Mouse (Mus musculus) CH12.LX (cell line): ENCODE data around the gene Brd4. TPM values are rescaled to one million over a fixed set of nuclear protein-coding genes. Genes with fewer than 3 reads are reported as not detected.
A peak's percentile ranks its signal among the peaks of the same experiment; 100 is the strongest.

Source experiments
- DNase-seq: peaks from one replicate; pipeline ENCODE4 v3.0.0-alpha.2; 2013; ENCODE audit errors: extremely low read depth
- H3K27ac ChIP-seq: 2 replicates; pipeline ENCODE4 v1.5.1; 2012; ENCODE audit warnings: low read depth, mild to moderate bottlenecking, control low read depth, moderate library complexity; ENCODE audit not compliant: insufficient read depth
- H3K27me3 ChIP-seq: replicated peaks from 2 replicates; pipeline ENCODE3; 2012; ENCODE audit warnings: inconsistent platforms
- H3K36me3 ChIP-seq, 2 experiments: replicated peaks in 1 of 2; 2 replicates each; pipeline versions ENCODE3 to v1.6.1; 2012; ENCODE audit warnings: inconsistent platforms in 1 of 2, low read length in 1 of 2, mild to moderate bottlenecking in 1 of 2, mixed read lengths in 1 of 2, moderate library complexity in 1 of 2; ENCODE audit not compliant: control insufficient read depth in 1 of 2, insufficient read depth in 1 of 2
- H3K4me1 ChIP-seq, 2 experiments: 2 replicates each; pipeline ENCODE4 v1.6.1; 2012; ENCODE audit warnings: inconsistent platforms in 1 of 2, moderate library complexity in 1 of 2; ENCODE audit not compliant: insufficient read depth in 2 of 2, control insufficient read depth in 1 of 2
- H3K4me2 ChIP-seq: 2 replicates; pipeline ENCODE4 v1.6.1; 2012; ENCODE audit warnings: low read depth, mild to moderate bottlenecking, control low read depth; ENCODE audit not compliant: poor library complexity, insufficient read depth, severe bottlenecking
- H3K4me3 ChIP-seq, 3 experiments: fragments of 150-350 bp in 1 of 3; sonication (generic) in 1 of 3; replicated peaks in 1 of 3; 2 replicates each; pipeline versions ENCODE3 to v1.5.1; 2011 to 2012; ENCODE audit warnings: low read depth in 2 of 3, low read length in 2 of 3, mild to moderate bottlenecking in 2 of 3, moderate library complexity in 2 of 3, control low read depth in 1 of 3, improper control_type of control experiment in 1 of 3, inconsistent platforms in 1 of 3, mixed read lengths in 1 of 3; ENCODE audit not compliant: poor library complexity in 1 of 3
- H3K79me2 ChIP-seq: replicated peaks from 2 replicates; pipeline ENCODE4 v1.6.1; 2012; ENCODE audit warnings: mild to moderate bottlenecking, moderate library complexity; ENCODE audit not compliant: control insufficient read depth, poor library complexity, insufficient read depth, severe bottlenecking; ENCODE audit errors: extremely low read depth
- H3K9ac ChIP-seq: 2 replicates; pipeline ENCODE4 v1.6.1; 2012; ENCODE audit warnings: low read depth, mild to moderate bottlenecking, control low read depth, moderate library complexity; ENCODE audit not compliant: insufficient read depth
- H3K9me3 ChIP-seq: replicated peaks from 2 replicates; pipeline ENCODE3; 2012; ENCODE audit warnings: low read length, inconsistent platforms, mixed read lengths
- CHD2 ChIP-seq: IDR thresholded peaks from 2 replicates; pipeline ENCODE4 v1.6.1; 2011; ENCODE audit warnings: low read length, improper control_type of control experiment
- CTCF ChIP-seq, 2 experiments: IDR thresholded peaks in 1 of 2; conservative IDR thresholded peaks in 1 of 2; 2 replicates each; pipeline ENCODE4 v1.5.1; 2011 to 2012; ENCODE audit warnings: low read depth in 2 of 2, low read length in 2 of 2, improper control_type of control experiment in 1 of 2, inconsistent platforms in 1 of 2, mild to moderate bottlenecking in 1 of 2, moderate library complexity in 1 of 2
- ELF1 ChIP-seq: IDR thresholded peaks from 2 replicates; pipeline ENCODE4 v1.6.1; 2014; ENCODE audit warnings: low read depth, mild to moderate bottlenecking, inconsistent platforms, low read length, improper control_type of control experiment
- ETS1 ChIP-seq: conservative IDR thresholded peaks from 2 replicates; pipeline ENCODE4 v1.6.1; 2012; ENCODE audit warnings: low read depth, mild to moderate bottlenecking, inconsistent platforms, low read length, improper control_type of control experiment, moderate library complexity
- MAZ ChIP-seq: IDR thresholded peaks from 2 replicates; pipeline ENCODE4 v1.6.1; 2012; ENCODE audit warnings: low read depth, mild to moderate bottlenecking, inconsistent platforms, low read length, improper control_type of control experiment, moderate library complexity
- MEF2A ChIP-seq: IDR thresholded peaks from 2 replicates; pipeline ENCODE4 v1.6.1; 2014; ENCODE audit warnings: low read depth, mild to moderate bottlenecking, inconsistent platforms, low read length, improper control_type of control experiment, borderline replicate concordance
- MXI1 ChIP-seq: IDR thresholded peaks from 2 replicates; pipeline ENCODE4 v1.6.1; 2011; ENCODE audit warnings: mild to moderate bottlenecking, low read depth, low read length, improper control_type of control experiment
- MYC ChIP-seq: IDR thresholded peaks from 2 replicates; pipeline ENCODE4 v1.6.1; 2011; ENCODE audit warnings: low read depth, mild to moderate bottlenecking, improper control_type of control experiment, low read length
- NRF1 ChIP-seq: IDR thresholded peaks from 2 replicates; pipeline ENCODE4 v1.6.1; 2014; ENCODE audit warnings: low read depth, mild to moderate bottlenecking, inconsistent platforms, low read length, improper control_type of control experiment, moderate library complexity
- PAX5 ChIP-seq: IDR thresholded peaks from 2 replicates; pipeline ENCODE4 v1.6.1; 2012; ENCODE audit warnings: low read length, inconsistent platforms, mixed read lengths
- POLR2A ChIP-seq: IDR thresholded peaks from 2 replicates; pipeline ENCODE4 v1.6.1; 2011; ENCODE audit warnings: low read depth, mild to moderate bottlenecking, improper control_type of control experiment, low read length
- POLR2AphosphoS2 ChIP-seq: IDR thresholded peaks from 2 replicates; pipeline ENCODE4 v1.6.1; 2011; ENCODE audit warnings: low read depth, low read length, improper control_type of control experiment
- RCOR1 ChIP-seq: conservative IDR thresholded peaks from 2 replicates; pipeline ENCODE4 v1.6.1; 2012; ENCODE audit warnings: low read depth, mild to moderate bottlenecking, inconsistent platforms, low read length, improper control_type of control experiment
- SIN3A ChIP-seq: IDR thresholded peaks from 2 replicates; pipeline ENCODE4 v1.6.1; 2012; ENCODE audit warnings: low read length, improper control_type of control experiment, inconsistent platforms
- TCF12 ChIP-seq: IDR thresholded peaks from 2 replicates; pipeline ENCODE4 v1.6.1; 2014; ENCODE audit warnings: low read depth, mild to moderate bottlenecking, inconsistent platforms, low read length, improper control_type of control experiment
- UBTF ChIP-seq: IDR thresholded peaks from 2 replicates; pipeline ENCODE4 v1.6.1; 2012; ENCODE audit warnings: low read depth, mild to moderate bottlenecking, inconsistent platforms, low read length, improper control_type of control experiment, moderate library complexity
- USF2 ChIP-seq: conservative IDR thresholded peaks from 2 replicates; pipeline ENCODE4 v1.6.1; 2011; ENCODE audit warnings: low read depth, low read length, improper control_type of control experiment
- ZMIZ1 ChIP-seq: IDR thresholded peaks from 2 replicates; pipeline ENCODE4 v1.6.1; 2012; ENCODE audit warnings: low read depth, mild to moderate bottlenecking, inconsistent platforms, low read length, improper control_type of control experiment
- dilution Hi-C: fragments of 300-500 bp; cut with MboI; formaldehyde crosslinking; loops from 2 replicates; pipeline ENCODE4 v1.14.3; 2020; ENCODE audit warnings: low sequenced_read_pairs; ENCODE audit not compliant: extremely low pct_unique_long_range_greater_than_20kb, extremely low pct_ligation_motif_present
- in situ Hi-C: fragments of 300-500 bp; cut with MboI; formaldehyde crosslinking; loops from 3 replicates; pipeline ENCODE4 v1.14.3; 2019; ENCODE audit warnings: low sequenced_read_pairs, low pct_ligation_motif_present, low pct_unique_long_range_greater_than_20kb, mixed read lengths
- polyA plus RNA-seq: library from polyadenylated mRNA; unstranded; fragments of >175 nt; gene quantifications from 2 replicates; pipeline ENCODE4 v1.2.1, GENCODE M21; 2012; ENCODE audit warnings: low read depth; ENCODE audit not compliant: insufficient read length
- total RNA-seq, 2 experiments: library from RNA; depleted of rRNA; stranded (reverse); fragments of 300-350 nt in 1 of 2; fragments of >200 nt in 1 of 2; gene quantifications; 2 replicates each; pipeline ENCODE4 v1.2.3; 2012 to 2014

Gene Brd4
- total and polyA plus RNA-seq, 3 experiments: 6.3 to 68.5 (median 19.1) TPM

GRCm38 (mm10) chr17:32165803-32166595 lies 118.5 kb downstream of the Brd4 start:
- in situ Hi-C loops: no loop called here
- Histone ChIP-seq H3K27ac (no peak overlapping the region), H3K27me3 (peaks cover 30% of the 10 kb centered on the region), H3K9me3 (peaks cover 3% of the 10 kb centered on the region), H3K36me3 (no peaks in the 10 kb centered on the region), H3K4me1 (peaks cover 27 to 31% of the 10 kb centered on the region in 2 experiments), H3K4me3 (peak overlapping the region in 1 of 3 experiments; percentile 34), H3K4me2 (peak overlapping the region; percentile 99), H3K9ac (no peak overlapping the region), H3K79me2 (no peaks in the 10 kb centered on the region)
- peak; percentile 23 for DNase-seq
- dilution Hi-C loops: no loop called here
- TF ChIP-seq PAX5 (no peak), MAZ (no peak), NRF1 (no peak), ETS1 (no peak), MYC (no peak), SIN3A (no peak), UBTF (no peak), POLR2AphosphoS2 (no peak), MEF2A (no peak), POLR2A (no peak), ZMIZ1 (no peak)

- Histone ChIP-seq H3K79me2 (no peaks in the 10 kb centered on the region), H3K4me3 (peak overlapping the region in 1 of 3 experiments; percentile 34), H3K36me3 (no peaks in the 10 kb centered on the region), H3K4me2 (peak overlapping the region; percentile 99), H3K9ac (no peak overlapping the region), H3K27ac (no peak overlapping the region), H3K9me3 (peaks cover 3% of the 10 kb centered on the region), H3K4me1 (peaks cover 27 to 31% of the 10 kb centered on the region in 2 experiments), H3K27me3 (peaks cover 36% of the 10 kb centered on the region)
- dilution Hi-C loops (no loop called here), in situ Hi-C loops (no loop called here)
- no peak for TF ChIP-seq NRF1
- TF ChIP-seq CTCF (conservative IDR thresholded peaks at IDR 0.05 in 1 of 2, IDR thresholded peaks at IDR 0.05 in 1 of 2; ENCODE audit: low read depth in 2 of 2, low read length in 2 of 2): no peak
- no peak for TF ChIP-seq MXI1
- TF ChIP-seq USF2: no peak
- TF ChIP-seq ELF1: no peak
- TF ChIP-seq MYC: no peak
- TF ChIP-seq TCF12: no peak
- TF ChIP-seq RCOR1: no peak
- no peak for TF ChIP-seq ETS1
- no peak for TF ChIP-seq CHD2
- peak; percentile 16 for DNase-seq
Observed at GRCm38 (mm10) chr17:32165266-32165802, 119.2 kb downstream of the Brd4 start.
